Mouse (Mus musculus) liver, embryonic 14.5 days (tissue): ENCODE measurements at regions not wholly inside any gene's neighbourhood (a gene's known extent, or its start where the extent isn't known, plus 50 kb on each side); places are given as distances from the start of the nearest gene placed in this dataset.

Experiments
- ATAC-seq: fragments of 200-750 bp; cut with Nextera tagmentation; 2 replicates; pipeline ENCODE4 v1.8.0; 2017; ENCODE audit warnings: moderate number of reproducible peaks, mild to moderate bottlenecking, moderate library complexity; ENCODE audit not compliant: insufficient read depth
- DNase-seq, 3 experiments: peaks; one replicate each; pipeline ENCODE4 v3.0.0-alpha.2; 2012 to 2013; ENCODE audit warnings: low read depth in 3 of 3, low spot score in 3 of 3
- H3K27ac ChIP-seq: fragments of 300-500 bp; sonication (generic); 2 replicates; pipeline ENCODE4 v1.5.1; 2014; ENCODE audit warnings: moderate library complexity, mild to moderate bottlenecking, control low read depth, inconsistent platforms
- H3K27me3 ChIP-seq: fragments of 300-500 bp; sonication (generic); 2 replicates; pipeline ENCODE4 v1.6.1; 2014; ENCODE audit warnings: mild to moderate bottlenecking, low read length, moderate library complexity; ENCODE audit not compliant: control insufficient read depth, insufficient read depth
- H3K36me3 ChIP-seq: fragments of 300-500 bp; sonication (generic); replicated peaks from 2 replicates; pipeline ENCODE4 v1.6.1; 2014; ENCODE audit warnings: low read depth; ENCODE audit not compliant: control insufficient read depth, insufficient read depth
- H3K4me1 ChIP-seq, 2 experiments: fragments of 200-500 bp in 1 of 2; fragments of 300-500 bp in 1 of 2; sonication (generic) in 1 of 2; replicated peaks; 2 replicates each; pipeline ENCODE4 v1.6.1; 2012 to 2014; ENCODE audit warnings: antibody characterized with exemption in 1 of 2, inconsistent platforms in 1 of 2, low read length in 1 of 2; ENCODE audit not compliant: control insufficient read depth in 2 of 2, insufficient read depth in 2 of 2
- H3K4me2 ChIP-seq: fragments of 300-500 bp; sonication (generic); 2 replicates; pipeline ENCODE4 v1.6.1; 2014; ENCODE audit warnings: low read depth, mild to moderate bottlenecking, control low read depth, moderate library complexity
- H3K4me3 ChIP-seq, 2 experiments: fragments of 200-500 bp in 1 of 2; fragments of 300-500 bp in 1 of 2; sonication (generic) in 1 of 2; 2 replicates each; pipeline ENCODE4 v1.5.1; 2012 to 2014; ENCODE audit warnings: low read depth in 2 of 2, low read length in 2 of 2, mild to moderate bottlenecking in 2 of 2, control low read depth in 1 of 2, inconsistent platforms in 1 of 2, moderate library complexity in 1 of 2; ENCODE audit not compliant: insufficient read depth in 1 of 2
- H3K9ac ChIP-seq: fragments of 300-500 bp; sonication (generic); replicated peaks from 2 replicates; pipeline ENCODE4 v1.6.1; 2014; ENCODE audit warnings: mild to moderate bottlenecking, control low read depth, moderate library complexity
- H3K9me3 ChIP-seq: fragments of 300-500 bp; sonication (generic); 2 replicates; pipeline ENCODE4 v1.6.1; 2016; ENCODE audit warnings: low read length, mixed read lengths; ENCODE audit not compliant: control insufficient read depth
- CTCF ChIP-seq: IDR thresholded peaks from 2 replicates; pipeline ENCODE4 v1.5.1; 2016; ENCODE audit warnings: antibody characterized with exemption, low read depth, control low read depth
- EP300 ChIP-seq: IDR thresholded peaks from 2 replicates; pipeline ENCODE4 v1.6.1; 2016; ENCODE audit warnings: antibody characterized with exemption, low read depth
- WGBS: fragments of 180-500 bp; shearing (Covaris S2); extraction: QIAGEN DNeasy Blood & Tissue Kit; methylation state at CpG from one replicate; pipeline ENCODE4 v1.1.7; 2014; ENCODE audit not compliant: insufficient replicate concordance; 5-methylcytosine and 5-hydroxymethylcytosine counted together

DNA sequence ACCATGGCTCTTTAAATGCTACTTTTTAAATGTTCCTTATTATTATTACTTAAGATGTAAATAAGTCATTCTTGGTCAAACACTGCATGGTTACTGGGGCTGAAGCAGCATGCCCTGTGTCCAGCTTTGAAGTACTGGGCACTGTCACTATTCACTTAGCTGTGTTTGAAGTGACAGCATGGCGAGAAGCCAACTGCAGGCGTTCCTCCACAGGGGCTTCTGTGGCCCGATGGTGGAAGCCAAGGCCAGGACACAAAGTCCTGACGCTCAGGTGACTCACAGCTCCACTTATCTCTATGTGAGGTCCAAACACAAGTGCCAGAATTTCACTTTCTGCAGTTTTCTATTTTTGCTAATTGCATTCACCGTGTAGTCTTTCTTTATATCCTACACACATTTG is 65.3 kb downstream of the Cdca7 start:
- DNase-seq (no peak), ATAC-seq (no peak)
- no peaks in the 10 kb centered on the region for H3K27me3 ChIP-seq
- H3K9ac ChIP-seq: no peak overlapping the region
- no peaks in the 10 kb centered on the region for H3K4me1 ChIP-seq
- no peak overlapping the region for H3K27ac ChIP-seq
- H3K36me3 ChIP-seq: no peaks in the 10 kb centered on the region
- WGBS: 61% methylated on average over 5 of the region's 5 CpGs
- no peaks in the 10 kb centered on the region for H3K9me3 ChIP-seq
- H3K4me2 ChIP-seq: no peak overlapping the region
- no peak overlapping the region for H3K4me3 ChIP-seq
- TF ChIP-seq CTCF: no peak
- no peak for TF ChIP-seq EP300

DNA sequence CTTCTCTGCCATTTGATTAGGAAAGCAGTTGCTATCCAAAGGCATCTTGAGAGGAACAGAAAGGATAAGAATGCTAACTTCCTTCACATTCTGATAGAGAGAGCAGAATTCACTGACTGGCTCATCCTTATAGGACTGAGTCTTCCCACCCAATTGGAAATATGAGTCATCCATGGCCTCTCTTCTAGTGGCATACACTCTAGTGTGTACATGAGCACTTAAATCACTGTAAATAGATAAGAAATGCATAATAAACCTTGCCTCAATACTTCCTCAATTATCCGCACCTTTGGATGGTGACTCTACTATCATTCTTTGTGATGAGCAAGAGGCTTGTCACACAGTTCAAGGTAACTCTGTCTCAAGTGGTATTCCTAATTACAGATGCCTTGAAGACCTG is 69.5 kb downstream of the Cdca7 start:
- no peak overlapping the region for H3K27ac ChIP-seq
- TF ChIP-seq EP300 (no peak), CTCF (no peak)
- 65% methylated on average over 1 of the region's 1 CpGs for WGBS
- no peak for DNase-seq
- no peaks in the 10 kb centered on the region for H3K36me3 ChIP-seq
- H3K27me3 ChIP-seq: no peaks in the 10 kb centered on the region
- no peak overlapping the region for H3K9ac ChIP-seq
- no peak for ATAC-seq
- no peak overlapping the region for H3K4me2 ChIP-seq
- H3K4me3 ChIP-seq: no peak overlapping the region
- H3K9me3 ChIP-seq: no peaks in the 10 kb centered on the region
- no peaks in the 10 kb centered on the region for H3K4me1 ChIP-seq

DNA sequence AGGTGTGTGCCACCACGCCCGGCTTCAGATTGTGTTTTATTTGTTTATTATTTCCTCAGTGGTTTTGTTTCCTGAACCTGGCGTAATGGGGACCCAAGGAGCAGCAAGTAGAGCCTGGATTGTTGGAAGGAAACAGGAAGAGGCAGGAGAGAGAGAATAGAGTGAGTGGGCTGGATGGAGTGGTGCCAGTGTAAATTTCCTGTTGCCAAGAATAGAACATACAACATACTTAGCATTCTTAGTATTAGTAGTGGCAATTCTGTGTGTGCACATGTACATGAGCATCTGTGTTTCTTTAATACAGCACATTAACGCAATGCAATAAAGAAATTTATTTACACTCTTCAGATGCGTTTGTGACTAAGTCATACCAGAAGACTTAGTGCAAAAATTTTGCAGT is 70.5 kb downstream of the Cdca7 start:
- TF ChIP-seq CTCF (no peak), EP300 (no peak)
- WGBS: 44% methylated on average over 5 of the region's 5 CpGs
- no peak for ATAC-seq

DNA sequence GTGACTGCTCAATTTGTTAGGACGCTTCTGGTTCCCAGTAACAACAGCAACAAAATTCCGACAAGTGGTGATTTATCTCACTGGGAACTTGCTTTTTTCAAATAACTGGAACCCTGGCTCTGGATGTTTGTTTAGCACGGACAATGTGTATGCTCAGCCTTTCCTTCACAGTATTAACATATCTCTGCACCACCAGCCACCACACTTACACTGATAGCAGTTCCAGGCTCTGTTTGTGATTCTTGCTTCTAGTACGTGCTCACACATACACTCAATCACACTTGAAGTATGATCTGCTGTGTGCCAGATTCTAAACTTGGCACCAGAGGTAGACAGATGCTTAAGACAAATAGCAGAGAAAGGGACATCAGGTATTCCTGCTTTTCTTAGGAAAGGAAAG is 71.0 kb downstream of the Cdca7 start:
- ATAC-seq: no peak
- no peak overlapping the region for H3K27ac ChIP-seq
- no peak overlapping the region for H3K4me3 ChIP-seq
- no peak for DNase-seq
- H3K4me2 ChIP-seq: no peak overlapping the region
- no peaks in the 10 kb centered on the region for H3K4me1 ChIP-seq
- TF ChIP-seq EP300: no peak
- TF ChIP-seq CTCF: no peak
- no peaks in the 10 kb centered on the region for H3K9me3 ChIP-seq
- H3K27me3 ChIP-seq: no peaks in the 10 kb centered on the region
- H3K36me3 ChIP-seq: no peaks in the 10 kb centered on the region
- WGBS: 36% methylated on average over 4 of the region's 4 CpGs
- no peak overlapping the region for H3K9ac ChIP-seq

More for the DNA sequence above, 70.5 kb downstream of the Cdca7 start:
- Histone ChIP-seq H3K9me3 (no peaks in the 10 kb centered on the region), H3K27ac (no peak overlapping the region), H3K4me3 (no peak overlapping the region), H3K4me1 (no peaks in the 10 kb centered on the region), H3K36me3 (no peaks in the 10 kb centered on the region), H3K9ac (no peak overlapping the region), H3K4me2 (no peak overlapping the region), H3K27me3 (no peaks in the 10 kb centered on the region)
- no peak for DNase-seq

DNA sequence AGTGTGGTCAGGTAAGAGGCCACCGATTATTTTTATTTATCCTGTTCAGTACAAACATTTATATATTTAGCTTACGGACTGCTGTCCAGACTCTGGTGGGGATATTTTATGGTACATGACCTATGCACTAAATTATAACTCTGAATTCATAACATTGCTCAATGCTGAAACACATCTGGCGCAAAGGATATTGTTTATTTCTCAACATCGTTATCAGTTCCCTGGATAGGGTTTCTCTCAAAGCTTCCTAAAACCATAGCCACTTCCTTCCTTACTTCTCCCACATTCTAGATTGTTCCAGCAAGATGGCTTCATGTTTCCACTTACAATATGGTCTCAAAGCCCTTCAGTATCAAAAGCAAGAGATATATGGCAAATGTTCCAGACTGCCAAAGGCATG is 75.3 kb downstream of the Cdca7 start:
- 53% methylated on average over 4 of the region's 4 CpGs for WGBS
- Histone ChIP-seq H3K27me3 (no peaks in the 10 kb centered on the region), H3K9me3 (no peaks in the 10 kb centered on the region), H3K9ac (no peak overlapping the region), H3K36me3 (no peaks in the 10 kb centered on the region), H3K4me3 (no peak overlapping the region), H3K4me2 (no peak overlapping the region), H3K4me1 (no peaks in the 10 kb centered on the region), H3K27ac (no peak overlapping the region)
- ATAC-seq (no peak), DNase-seq (no peak)
- no peak for TF ChIP-seq CTCF

DNA sequence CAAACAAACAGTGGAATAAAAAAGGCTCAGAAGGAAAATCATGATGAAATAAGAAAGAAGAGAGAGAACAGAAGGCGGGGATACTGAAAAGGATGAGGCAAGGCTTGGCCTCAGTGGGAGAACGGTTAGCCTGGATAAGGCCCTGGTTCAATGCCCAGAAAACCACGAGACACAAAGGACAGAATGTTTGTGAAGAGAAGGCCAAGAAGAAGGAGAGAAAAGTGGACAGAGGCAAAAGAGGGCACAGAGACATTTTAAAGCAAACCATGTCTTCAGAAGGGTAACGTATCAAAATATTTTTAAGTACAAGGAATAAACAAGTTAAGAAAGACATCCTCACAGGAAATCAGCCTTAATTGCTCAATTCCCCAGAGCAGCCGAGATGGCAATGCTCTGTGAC is 78.6 kb downstream of the Cdca7 start:
- no peaks in the 10 kb centered on the region for H3K9me3 ChIP-seq
- TF ChIP-seq CTCF (no peak), EP300 (no peak)
- WGBS: 52% methylated on average over 5 of the region's 5 CpGs
- H3K36me3 ChIP-seq: no peaks in the 10 kb centered on the region
- ATAC-seq (no peak), DNase-seq (no peak)
- no peak overlapping the region for H3K4me2 ChIP-seq
- no peaks in the 10 kb centered on the region for H3K27me3 ChIP-seq
- H3K9ac ChIP-seq: no peak overlapping the region
- no peaks in the 10 kb centered on the region for H3K4me1 ChIP-seq
- no peak overlapping the region for H3K4me3 ChIP-seq
- no peak overlapping the region for H3K27ac ChIP-seq
